Mouse (Mus musculus): ENCODE results near the gene Tigd3.
A peak's percentile ranks its signal among the peaks of the same experiment; 100 is the strongest.

The Tigd3 gene

GRCm38 (mm10) chr19:5922119-5922942, 28.4 kb upstream of the Tigd3 start:
- DNase-seq (ENCODE audit: low read depth) = no peak

GRCm38 (mm10) chr19:5921715-5922114, 27.8 kb upstream of the Tigd3 start:
- DNase-seq (ENCODE audit: low read depth) = peak; percentile 53

GRCm38 (mm10) chr19:5913007-5913719, 19.2 kb upstream of the Tigd3 start, which contains the start of gene Dpf2:
Gene Dpf2 (minus strand): TSS chr19:5913010.
- peak; percentile 43 for DNase-seq (ENCODE audit: low read depth)

DNA sequence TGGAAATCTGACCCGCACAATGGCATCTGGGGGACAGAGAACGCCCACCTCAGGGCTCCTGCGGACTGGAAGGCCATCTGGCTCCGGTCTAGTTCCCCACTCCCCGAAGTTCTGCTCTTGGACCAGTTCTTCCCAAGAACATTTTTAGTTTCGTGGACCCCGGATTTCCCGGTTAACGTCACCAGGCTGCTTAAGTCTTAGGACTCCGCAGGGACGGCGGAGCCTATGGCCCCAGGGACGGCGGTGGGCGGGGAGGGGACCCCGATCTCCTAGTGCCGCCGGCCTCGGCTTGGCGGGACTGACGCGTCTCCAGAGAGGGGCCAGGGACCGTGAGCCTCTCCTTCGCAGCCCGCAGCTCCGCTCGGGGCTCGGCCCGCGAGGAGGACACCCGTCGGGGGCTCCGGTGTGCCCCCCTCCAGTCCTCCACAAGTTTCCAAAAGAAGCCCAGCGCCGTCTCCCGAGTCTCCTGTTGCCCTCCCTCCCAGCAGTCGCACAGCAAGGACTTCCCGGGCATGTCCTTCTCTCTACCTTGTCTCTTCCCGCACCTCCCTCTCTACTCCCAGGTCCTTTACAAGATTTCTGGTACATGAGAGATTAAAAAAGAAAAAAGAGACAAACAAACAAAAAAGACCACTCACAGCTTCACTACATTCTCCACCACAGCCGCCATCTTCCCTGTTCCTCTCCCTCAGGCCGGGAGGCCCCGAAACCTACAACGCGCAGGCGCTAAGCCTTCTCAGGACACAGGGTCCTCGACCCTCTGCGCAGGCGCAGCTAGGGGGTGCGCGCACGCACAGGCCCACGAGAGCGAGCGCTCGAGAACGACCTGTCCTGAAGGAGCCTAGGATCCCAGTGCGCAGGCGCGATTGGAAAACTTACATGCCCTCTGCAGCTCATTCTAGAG, 18.4 kb upstream of the Tigd3 start:
- peak; percentile 100 for DNase-seq (ENCODE audit: low read depth)

DNA sequence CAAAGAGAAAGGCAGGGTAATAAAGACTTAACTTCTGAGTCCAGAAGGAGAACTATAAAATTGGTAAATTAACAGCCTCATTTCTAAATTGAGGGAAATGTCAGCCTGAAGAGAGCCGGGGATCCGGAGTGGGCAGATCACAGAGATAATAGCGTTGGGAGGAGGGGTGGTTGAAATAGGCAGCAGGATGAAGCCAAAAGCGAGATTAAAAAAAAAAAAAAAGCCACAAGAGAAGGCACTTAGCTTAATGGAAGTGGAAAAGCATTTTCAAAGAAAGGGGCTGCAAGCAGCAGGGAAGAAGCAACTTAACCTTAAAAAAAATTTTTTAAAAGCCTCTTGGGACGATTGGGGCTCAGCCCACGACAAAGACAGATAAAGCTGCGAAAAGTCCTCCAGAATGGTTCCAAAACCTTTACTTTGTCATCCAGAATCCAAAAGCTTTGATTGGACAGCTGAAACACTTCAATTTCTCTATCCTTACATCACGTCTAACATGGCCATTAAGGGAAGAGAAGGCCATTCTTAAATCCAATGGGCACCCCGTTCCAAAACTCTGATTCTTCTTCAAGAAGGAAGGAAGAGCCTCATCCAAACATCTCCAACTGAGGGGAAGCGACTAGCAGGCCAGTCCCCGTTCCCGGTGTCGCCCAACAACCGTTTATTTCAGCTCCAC, 17.6 kb upstream of the Tigd3 start:
- DNase-seq (ENCODE audit: low read depth) = peak; percentile 59

GRCm38 (mm10) chr19:5910221-5910620, 16.3 kb upstream of the Tigd3 start:
- DNase-seq (ENCODE audit: low read depth) = peak; percentile 64

DNA sequence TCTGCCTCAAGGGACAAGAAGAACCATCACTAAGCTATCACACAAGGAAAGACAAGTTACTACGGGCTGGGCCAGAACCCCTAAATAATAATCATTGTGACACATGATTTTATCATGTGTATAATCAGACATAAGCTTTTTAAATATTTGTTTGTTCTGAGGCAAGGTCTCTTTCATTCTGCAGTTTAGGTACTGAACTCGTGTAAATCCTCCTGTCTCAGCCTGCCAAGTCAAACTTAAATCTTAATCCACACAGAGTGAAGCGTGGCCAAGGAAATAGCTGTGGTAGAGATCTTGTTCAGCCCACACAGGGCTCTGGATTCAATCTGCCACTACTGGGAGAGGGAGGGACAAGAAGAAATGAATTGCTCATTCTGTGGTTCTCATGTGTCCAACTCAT, 13.3 kb upstream of the Tigd3 start:
- no peak for DNase-seq (ENCODE audit: low read depth)

DNA sequence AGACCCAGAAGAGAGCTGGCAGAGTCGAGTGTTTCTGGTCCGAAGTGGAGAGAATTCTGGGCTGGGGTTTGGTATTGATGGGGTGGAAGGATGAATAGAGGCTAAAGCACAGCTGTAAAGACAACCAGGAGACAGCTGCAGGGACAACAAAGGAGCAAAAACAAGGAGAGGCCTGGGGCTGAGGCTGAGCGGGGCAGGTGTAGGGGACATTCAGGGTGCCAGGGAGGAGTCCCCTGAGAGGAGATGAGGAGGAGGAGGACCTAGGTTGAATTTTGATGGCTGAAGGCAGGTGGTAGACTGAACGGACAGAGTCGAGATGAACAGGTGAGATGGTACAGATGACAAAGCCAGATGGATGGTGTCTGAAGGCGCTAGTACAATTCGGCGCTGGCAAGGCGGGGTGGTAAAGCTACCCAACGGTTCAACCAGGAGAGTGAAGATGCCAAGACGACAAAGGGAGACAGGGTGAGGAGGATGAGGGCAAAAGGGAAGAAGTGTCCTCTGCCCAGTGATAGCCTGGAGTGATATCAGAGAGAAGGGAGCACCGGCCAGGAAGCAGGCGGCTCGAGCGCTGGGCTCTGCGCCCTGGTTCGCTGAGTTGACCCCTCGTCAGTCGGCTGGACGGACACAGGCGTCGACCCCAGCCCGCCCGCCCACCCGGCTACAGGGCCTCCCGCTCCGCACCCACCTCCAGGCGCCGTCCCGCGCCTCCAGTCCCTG, 507 bp downstream of the Tigd3 start:
- DNase-seq (ENCODE audit: low read depth) = no peak

GRCm38 (mm10) chr19:5892735-5893134, 1.2 kb downstream of the Tigd3 start:
- DNase-seq (ENCODE audit: low read depth) = no peak

GRCm38 (mm10) chr19:5892262-5892661, 1.7 kb downstream of the Tigd3 start:
- DNase-seq (ENCODE audit: low read depth) = no peak

DNA sequence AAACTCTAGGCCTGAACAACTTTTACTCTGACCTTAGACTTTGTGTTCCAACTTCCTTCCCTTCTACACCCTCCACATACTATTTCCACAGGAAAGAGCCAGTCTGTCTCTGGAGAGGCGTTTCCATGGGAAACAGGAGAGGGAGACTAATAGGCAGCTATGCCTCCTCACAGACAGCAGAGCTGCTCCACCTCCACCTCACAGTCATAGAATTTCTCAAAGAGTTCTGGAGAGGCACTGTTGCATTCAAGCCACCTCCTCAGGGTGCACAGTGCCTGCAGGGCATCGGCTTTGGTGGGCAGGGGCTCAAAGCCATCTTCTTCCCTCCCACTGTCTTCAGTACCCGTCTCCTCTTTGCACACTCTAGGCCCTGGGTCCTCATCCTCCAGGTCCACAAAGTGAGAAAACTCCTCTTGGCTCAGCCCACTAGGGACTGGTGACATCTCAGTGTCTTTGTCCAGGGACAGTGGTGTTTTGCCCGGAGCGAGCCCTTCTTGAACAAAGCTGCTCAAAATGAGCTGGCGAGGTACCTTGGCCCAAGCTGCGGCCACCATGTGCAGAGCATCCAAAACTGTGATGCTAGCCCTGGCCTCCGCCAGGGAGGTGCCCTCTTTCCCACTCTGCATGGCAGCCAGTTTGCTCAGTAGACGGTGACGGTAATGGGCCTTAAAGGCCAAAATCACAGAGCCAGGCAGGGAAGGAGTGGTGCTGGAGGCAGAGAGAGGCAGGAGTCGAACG, 2.3 kb downstream of the Tigd3 start:
- no peak for DNase-seq (ENCODE audit: low read depth)

- DNase-seq (ENCODE audit: low read depth) = no peak
These were observed 4.7 kb downstream of the Tigd3 start for GRCm38 (mm10) chr19:5889211-5889610.

- no peak for DNase-seq (ENCODE audit: low read depth)
These were observed 6.6 kb downstream of the Tigd3 start for GRCm38 (mm10) chr19:5887234-5887815.

DNA sequence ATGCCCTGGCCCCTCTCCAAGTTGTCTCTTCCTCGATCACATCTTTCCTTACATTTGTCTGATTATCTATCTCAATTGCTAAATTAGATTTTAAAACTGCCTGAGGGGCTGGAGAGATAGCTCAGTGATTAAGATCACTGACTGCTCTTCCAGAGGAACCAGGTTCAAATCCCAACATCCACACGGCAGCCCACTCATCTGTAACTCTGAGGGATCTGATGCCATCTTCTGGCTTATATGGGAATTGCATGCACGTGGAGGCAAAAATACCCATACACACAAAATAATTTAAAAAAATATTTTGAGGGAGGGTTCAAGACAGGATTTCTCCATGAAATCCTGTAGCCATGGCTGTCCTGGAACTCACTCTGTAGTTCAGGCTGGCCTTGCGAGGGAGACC, 8.1 kb downstream of the Tigd3 start:
- peak; percentile 59 for DNase-seq (ENCODE audit: low read depth)

DNA sequence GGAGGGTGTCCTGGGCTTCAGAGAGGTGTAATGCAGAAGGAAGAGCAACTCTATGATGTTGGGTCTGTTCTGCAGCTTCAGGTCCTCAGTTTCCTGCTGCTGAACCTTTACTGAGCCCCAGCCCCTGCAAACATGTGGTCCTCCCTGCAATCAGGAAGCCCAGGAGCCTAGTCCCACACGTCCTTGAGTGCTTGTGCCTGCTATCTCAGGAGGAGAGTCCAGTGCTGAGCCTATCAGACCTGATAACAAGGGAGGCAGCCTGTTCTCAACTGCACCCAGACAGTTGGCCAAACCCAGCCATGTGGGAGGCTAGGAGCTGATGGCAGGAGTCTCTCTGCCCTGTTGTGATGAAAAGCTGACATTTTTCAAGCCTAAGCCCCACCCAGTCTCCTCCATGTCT, 10.0 kb downstream of the Tigd3 start:
- no peak for DNase-seq (ENCODE audit: low read depth)

- DNase-seq (ENCODE audit: low read depth) = peak; percentile 33
These were observed 11.9 kb downstream of the Tigd3 start for GRCm38 (mm10) chr19:5882079-5882478.

DNA sequence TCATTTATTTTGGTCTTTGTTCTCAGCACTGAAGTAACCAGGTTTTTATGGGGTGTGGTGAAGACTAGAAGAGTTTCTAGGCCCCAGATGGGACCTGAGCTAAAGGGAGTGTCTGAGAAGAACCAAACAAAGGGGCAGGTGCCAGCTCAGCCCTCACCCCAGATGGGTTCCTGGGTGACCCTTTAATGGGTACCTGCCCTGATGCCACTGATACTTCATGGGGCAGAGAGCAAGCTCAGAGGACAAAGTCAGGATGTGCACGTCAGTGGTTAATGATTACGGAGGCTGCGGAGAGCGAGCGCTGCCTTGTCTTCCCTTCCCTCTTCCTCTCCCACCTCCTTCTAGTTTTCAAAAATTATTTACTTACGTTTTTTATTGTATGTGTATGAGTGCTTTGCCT, 12.8 kb downstream of the Tigd3 start:
- no peak for DNase-seq (ENCODE audit: low read depth)

DNA sequence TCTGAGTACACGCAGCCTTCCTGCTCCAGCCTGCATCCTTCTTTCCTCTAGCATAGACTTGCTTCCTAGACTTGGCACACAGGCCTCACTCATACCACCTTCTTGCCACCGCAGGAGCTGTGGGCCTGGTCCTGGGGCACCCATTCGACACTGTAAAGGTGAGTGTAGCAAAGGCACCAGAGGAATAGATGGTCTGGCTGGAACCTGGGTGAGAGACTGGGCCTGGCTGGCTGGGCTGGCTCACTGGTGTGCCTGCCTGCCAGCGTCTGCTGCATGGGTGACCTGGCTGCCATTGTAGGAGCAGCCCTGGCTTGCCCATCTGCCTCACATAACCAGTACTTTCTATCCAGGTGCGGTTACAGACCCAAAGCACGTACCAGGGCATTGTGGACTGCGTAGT, 14.2 kb downstream of the Tigd3 start:
- no peak for DNase-seq (ENCODE audit: low read depth)

DNA sequence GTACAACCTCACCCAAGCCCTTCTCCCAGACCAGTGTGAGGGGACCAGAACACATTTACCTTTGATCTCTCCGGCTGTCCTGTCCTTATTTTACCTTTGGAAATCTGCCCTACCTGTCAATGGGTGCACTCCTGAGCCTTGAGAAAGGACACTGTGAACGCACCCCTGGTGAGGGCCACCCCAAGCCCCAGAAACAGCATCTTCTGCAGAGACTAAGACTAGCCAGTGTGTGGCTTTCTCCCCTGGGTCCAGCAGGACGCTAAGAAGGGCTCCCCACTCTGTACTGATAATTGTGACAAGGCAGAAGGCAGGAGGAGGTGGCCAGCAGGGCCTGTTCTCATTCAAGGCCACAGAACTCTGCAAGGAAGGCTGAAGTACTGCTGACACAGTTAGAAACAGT, 15.0 kb downstream of the Tigd3 start:
- DNase-seq (ENCODE audit: low read depth) = no peak

- peak; percentile 78 for DNase-seq (ENCODE audit: low read depth)
These were observed 15.6 kb downstream of the Tigd3 start for GRCm38 (mm10) chr19:5878362-5878722.

Data from NIH3T3 (cell line).